Mouse (Mus musculus) liver, adult 2 months (tissue): ENCODE data around the gene Prr30.

Experiments
- CTCF ChIP-seq: fragments of 200-500 bp; IDR thresholded peaks from 2 replicates; pipeline ENCODE4 v1.5.1; 2011; ENCODE audit warnings: low read depth, low read length, control low read depth
- POLR2A ChIP-seq: fragments of 200-500 bp; IDR thresholded peaks from 2 replicates; pipeline ENCODE4 v1.6.1; 2011; ENCODE audit warnings: low read length, control low read depth; ENCODE audit not compliant: insufficient read depth; ENCODE audit errors: extremely low read depth

- no peak for TF ChIP-seq CTCF
- TF ChIP-seq POLR2A: no peak
These were observed 46.7 kb upstream of the Prr30 start for GRCm38 (mm10) chr14:101246793-101247192.
